Mouse (Mus musculus): ENCODE results near the gene Kif21a. TPM values are rescaled to one million over a fixed set of nuclear protein-coding genes. Genes with fewer than 3 reads are reported as not detected.

The Kif21a gene
- total and polyA plus RNA-seq, 2 experiments from 2014 or later = 29.3 to 54.4 TPM

DNA sequence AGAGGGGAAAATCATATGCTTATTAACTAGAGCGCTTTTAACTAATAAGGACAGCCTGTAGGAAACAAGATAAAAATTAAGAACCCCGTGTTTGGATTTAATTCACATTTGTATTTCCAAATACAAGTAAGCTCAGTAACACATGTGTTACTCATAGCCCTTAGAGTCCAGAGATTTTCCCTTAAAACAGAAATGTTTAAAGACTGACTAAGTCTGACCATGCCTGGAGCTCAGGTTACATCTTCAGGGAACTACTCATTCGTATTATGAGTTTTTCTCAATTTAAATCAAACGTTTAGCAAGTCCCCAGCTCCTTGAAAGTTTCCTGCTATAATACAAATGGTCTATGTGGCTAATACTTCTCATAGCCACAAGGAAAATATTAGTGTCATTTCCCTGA is 57.9 kb downstream of the Kif21a start:
- WGBS = 88% methylated on average over 4 of the region's 4 CpGs
- no peaks in the 10 kb centered on the region for H3K27me3 ChIP-seq (ENCODE audit: insufficient read depth, low read length)

DNA sequence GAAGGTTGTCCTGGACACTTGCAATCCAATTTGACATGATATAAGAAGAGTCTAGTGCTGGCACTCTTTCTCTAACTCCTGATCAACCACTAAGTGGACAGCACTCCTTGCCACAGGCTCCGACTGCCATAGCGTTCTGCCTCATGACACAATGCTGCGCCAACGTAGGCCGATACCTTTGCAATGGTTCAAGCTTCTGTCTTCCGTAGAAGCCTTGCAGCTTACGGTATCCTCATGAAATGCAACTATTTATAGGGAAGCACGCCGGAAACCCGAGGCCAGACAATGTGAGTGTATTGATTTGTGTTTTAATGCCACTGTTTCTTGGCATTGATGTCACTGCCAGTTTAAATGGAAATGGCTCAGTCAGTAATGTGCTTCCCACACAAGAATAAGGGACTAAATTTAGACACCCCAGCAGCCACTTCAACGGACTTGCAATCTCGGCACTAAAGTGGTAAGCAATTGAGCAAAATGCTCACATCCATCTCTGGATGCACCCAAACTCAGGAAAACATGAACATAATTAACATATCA is 62.0 kb downstream of the Kif21a start:
- DNase-seq (ENCODE audit: low spot score) (no peak), ATAC-seq (no peak)
- Histone ChIP-seq H3K36me3 (ENCODE audit: insufficient read depth, low read length) (peaks cover 26% of the 10 kb centered on the region), H3K4me2 (ENCODE audit: low read depth, low read length) (no peak overlapping the region), H3K27me3 (ENCODE audit: insufficient read depth, low read length) (no peaks in the 10 kb centered on the region), H3K4me1 (ENCODE audit: insufficient read depth, low read length) (no peaks in the 10 kb centered on the region), H3K9me3 (ENCODE audit: low read length) (no peaks in the 10 kb centered on the region), H3K4me3 (ENCODE audit: low read length) (no peak overlapping the region), H3K9ac (replicated peaks; ENCODE audit: low read length) (no peak overlapping the region), H3K27ac (no peak overlapping the region)
- TF ChIP-seq CTCF (IDR thresholded peaks at IDR 0.05; ENCODE audit: low read depth) = no peak
- WGBS = 92% methylated on average over 12 of the region's 12 CpGs

More for the DNA sequence above, 57.9 kb downstream of the Kif21a start:
- Histone ChIP-seq H3K4me3 (ENCODE audit: low read length) (no peak overlapping the region), H3K27ac (no peak overlapping the region), H3K4me1 (ENCODE audit: insufficient read depth, low read length) (no peaks in the 10 kb centered on the region), H3K4me2 (ENCODE audit: low read depth, low read length) (no peak overlapping the region), H3K36me3 (ENCODE audit: insufficient read depth, low read length) (peaks cover 15% of the 10 kb centered on the region), H3K9ac (replicated peaks; ENCODE audit: low read length) (no peak overlapping the region), H3K9me3 (ENCODE audit: low read length) (no peaks in the 10 kb centered on the region)
- ATAC-seq (no peak), DNase-seq (ENCODE audit: low spot score) (no peak)
- no peak for TF ChIP-seq CTCF (IDR thresholded peaks at IDR 0.05; ENCODE audit: low read depth)

DNA sequence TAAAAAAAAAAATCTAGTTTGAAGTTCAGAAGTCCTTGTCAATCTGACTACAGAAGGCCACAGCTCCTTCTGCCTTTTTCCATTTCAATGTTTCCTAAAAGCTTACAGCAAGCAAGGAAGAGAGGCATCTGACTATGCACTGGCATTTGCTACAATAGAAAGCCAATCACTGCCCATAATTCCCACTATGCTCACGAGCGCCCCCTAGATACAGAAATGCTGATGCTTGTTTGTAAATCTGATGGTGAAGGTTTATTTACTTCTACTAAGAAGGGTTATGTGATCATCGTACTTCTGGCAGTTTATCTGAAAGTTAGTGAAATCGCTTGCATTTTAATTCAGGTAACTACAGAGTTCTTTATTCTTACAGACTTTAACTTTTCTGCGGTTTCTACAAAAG is 73.8 kb downstream of the Kif21a start:
- Histone ChIP-seq H3K4me3 (ENCODE audit: low read length) (no peak overlapping the region), H3K27ac (no peak overlapping the region), H3K27me3 (ENCODE audit: insufficient read depth, low read length) (no peaks in the 10 kb centered on the region), H3K9me3 (ENCODE audit: low read length) (no peaks in the 10 kb centered on the region), H3K4me1 (ENCODE audit: insufficient read depth, low read length) (no peaks in the 10 kb centered on the region), H3K36me3 (ENCODE audit: insufficient read depth, low read length) (peaks cover 28% of the 10 kb centered on the region; the same call in 1 of the 2 replicates), H3K4me2 (ENCODE audit: low read depth, low read length) (no peak overlapping the region), H3K9ac (replicated peaks; ENCODE audit: low read length) (no peak overlapping the region)
- 74% methylated on average over 5 of the region's 5 CpGs for WGBS
- ATAC-seq (no peak), DNase-seq (ENCODE audit: low spot score) (no peak)
- peak; percentile 50 for TF ChIP-seq CTCF (IDR thresholded peaks at IDR 0.05; ENCODE audit: low read depth)

DNA sequence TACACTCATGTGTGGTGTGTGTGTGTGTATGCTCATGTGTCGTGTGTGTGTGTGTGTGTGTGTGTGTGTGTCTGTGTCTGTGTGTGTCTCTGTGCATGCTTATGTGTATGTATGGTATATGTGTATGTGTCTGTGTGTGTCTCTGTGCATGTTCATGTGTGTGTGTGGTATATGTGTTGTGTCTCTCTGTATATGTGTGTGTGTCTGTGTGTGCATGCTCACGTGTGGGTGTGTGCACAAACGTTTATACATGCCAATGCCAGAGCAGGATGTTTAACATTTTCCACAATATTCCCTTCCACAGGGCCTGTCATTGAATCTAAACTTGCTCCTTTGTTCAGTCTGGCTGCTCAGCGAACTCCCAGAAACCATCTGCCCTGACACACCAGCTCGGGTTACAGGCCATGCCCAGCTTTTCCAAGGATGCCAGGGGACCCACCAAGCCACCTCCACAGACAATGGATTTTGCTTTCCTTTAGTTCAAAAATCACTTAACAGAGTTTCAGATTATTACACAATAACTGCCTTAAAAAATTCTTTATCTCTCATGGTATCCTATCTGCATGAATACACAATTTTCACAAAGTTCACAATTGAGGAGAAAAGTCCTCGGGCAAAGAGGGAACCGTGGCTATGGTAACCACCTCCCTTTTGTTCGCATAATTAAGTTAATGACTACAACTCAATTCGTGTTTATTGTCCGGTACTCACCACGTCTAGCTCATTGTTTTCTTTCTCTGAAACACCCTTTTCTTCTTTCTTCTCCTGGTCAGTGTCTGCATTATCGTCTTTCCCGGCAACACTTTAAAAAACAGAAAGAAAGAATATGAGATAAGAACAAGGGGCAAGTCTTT is 77.6 kb downstream of the Kif21a start:
- no peaks in the 10 kb centered on the region for H3K9me3 ChIP-seq (ENCODE audit: low read length)
- ATAC-seq (no peak), DNase-seq (ENCODE audit: low spot score) (no peak)
- WGBS = 24% methylated on average over 13 of the region's 13 CpGs
- no peak overlapping the region for H3K4me2 ChIP-seq (ENCODE audit: low read depth, low read length)
- H3K27me3 ChIP-seq (ENCODE audit: insufficient read depth, low read length) = no peaks in the 10 kb centered on the region
- H3K36me3 ChIP-seq (ENCODE audit: insufficient read depth, low read length) = peaks cover 37% of the 10 kb centered on the region
- H3K27ac ChIP-seq = no peak overlapping the region
- no peak for TF ChIP-seq CTCF (IDR thresholded peaks at IDR 0.05; ENCODE audit: low read depth)
- H3K9ac ChIP-seq (replicated peaks; ENCODE audit: low read length) = no peak overlapping the region
- no peaks in the 10 kb centered on the region for H3K4me1 ChIP-seq (ENCODE audit: insufficient read depth, low read length)
- no peak overlapping the region for H3K4me3 ChIP-seq (ENCODE audit: low read length)

DNA sequence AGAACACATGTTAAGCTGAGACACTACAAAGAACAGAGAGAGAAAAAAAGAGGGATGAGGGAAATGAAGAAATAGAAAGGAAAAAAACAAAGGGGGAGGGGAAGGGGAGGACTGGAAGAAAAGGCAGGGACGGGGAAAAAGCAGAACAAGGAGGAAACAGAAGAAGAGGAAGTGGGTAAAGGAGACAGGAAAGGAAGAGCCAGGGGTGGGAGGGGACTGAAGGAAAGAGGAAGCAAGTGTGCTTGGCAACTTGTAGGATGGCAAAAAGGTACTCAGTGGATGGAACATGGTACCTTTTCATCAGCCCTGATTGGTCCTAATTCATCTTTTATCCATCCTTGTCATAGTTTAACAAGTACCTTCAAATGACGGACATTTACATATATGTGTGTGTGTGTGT is 86.4 kb downstream of the Kif21a start:
- Histone ChIP-seq H3K27me3 (ENCODE audit: insufficient read depth, low read length) (no peaks in the 10 kb centered on the region), H3K36me3 (ENCODE audit: insufficient read depth, low read length) (peaks cover 28% of the 10 kb centered on the region), H3K4me2 (ENCODE audit: low read depth, low read length) (no peak overlapping the region), H3K4me3 (ENCODE audit: low read length) (no peak overlapping the region), H3K27ac (no peak overlapping the region), H3K4me1 (ENCODE audit: insufficient read depth, low read length) (no peaks in the 10 kb centered on the region), H3K9ac (replicated peaks; ENCODE audit: low read length) (no peak overlapping the region), H3K9me3 (ENCODE audit: low read length) (no peaks in the 10 kb centered on the region)
- no peak for ATAC-seq
- TF ChIP-seq CTCF (IDR thresholded peaks at IDR 0.05; ENCODE audit: low read depth) = no peak
- DNase-seq (ENCODE audit: low spot score) = no peak
- WGBS = 88% methylated on average over 2 of the region's 2 CpGs

DNA sequence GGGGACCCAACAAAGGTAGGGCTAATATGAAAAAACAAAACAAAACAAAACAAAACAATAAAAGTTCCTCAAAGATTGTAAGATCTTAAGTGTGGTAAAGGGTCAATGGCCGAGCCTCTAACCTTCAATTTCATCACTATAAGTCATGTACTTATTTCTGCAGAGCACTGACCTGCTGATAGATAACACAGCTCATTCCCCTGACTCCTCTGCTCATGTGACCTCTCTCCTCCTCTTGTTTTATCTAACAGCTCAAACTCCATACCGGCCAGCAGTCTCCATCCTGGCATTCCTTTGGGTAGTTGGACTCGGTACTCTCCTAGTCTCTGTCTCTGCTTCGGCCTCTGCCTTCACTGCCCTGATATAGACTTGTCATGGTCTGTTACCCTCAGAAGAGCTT is 87.2 kb downstream of the Kif21a start:
- ATAC-seq (no peak), DNase-seq (ENCODE audit: low spot score) (no peak)
- Histone ChIP-seq H3K4me1 (ENCODE audit: insufficient read depth, low read length) (no peaks in the 10 kb centered on the region), H3K4me3 (ENCODE audit: low read length) (no peak overlapping the region), H3K27ac (no peak overlapping the region), H3K9ac (replicated peaks; ENCODE audit: low read length) (no peak overlapping the region), H3K36me3 (ENCODE audit: insufficient read depth, low read length) (peaks cover 20% of the 10 kb centered on the region), H3K4me2 (ENCODE audit: low read depth, low read length) (no peak overlapping the region), H3K27me3 (ENCODE audit: insufficient read depth, low read length) (no peaks in the 10 kb centered on the region), H3K9me3 (ENCODE audit: low read length) (no peaks in the 10 kb centered on the region)
- TF ChIP-seq CTCF (IDR thresholded peaks at IDR 0.05; ENCODE audit: low read depth) = no peak
- 90% methylated on average over 4 of the region's 4 CpGs for WGBS
